Mouse (Mus musculus): ENCODE data around the gene Dusp13. TPM values are rescaled to one million over a fixed set of nuclear protein-coding genes. Genes with fewer than 3 reads are reported as not detected.

Dusp13 gene
- polyA plus RNA-seq, 1 experiment from 2014 or later: 1.9 TPM

GRCm38 (mm10) chr14:21765754-21766397 lies 14.9 kb upstream of the Dusp13 start:
- no peaks in the 10 kb centered on the region for H3K36me3 ChIP-seq (ENCODE audit: control insufficient read depth, insufficient read depth, low read length)
- H3K9ac ChIP-seq (ENCODE audit: low read length): no peak overlapping the region
- 51% methylated on average over 7 of the region's 7 CpGs for WGBS
- H3K4me3 ChIP-seq (ENCODE audit: low read depth, low read length): no peak overlapping the region
- H3K27me3 ChIP-seq (ENCODE audit: control insufficient read depth, insufficient read depth, low read length): no peaks in the 10 kb centered on the region
- ATAC-seq (ENCODE audit: low FRiP score, low TSS enrichment): peak; percentile 58
- no peak overlapping the region for H3K4me2 ChIP-seq (replicated peaks; ENCODE audit: low read depth)
- no peaks in the 10 kb centered on the region for H3K4me1 ChIP-seq (replicated peaks; ENCODE audit: control insufficient read depth, insufficient read depth)
- no peak overlapping the region for H3K27ac ChIP-seq (replicated peaks)
- no peak for DNase-seq (ENCODE audit: low spot score)
- no peaks in the 10 kb centered on the region for H3K9me3 ChIP-seq (ENCODE audit: control insufficient read depth, low read length)
- TF ChIP-seq EP300 (optimal IDR thresholded peaks at IDR 0.05): no peak
- no peak for TF ChIP-seq CTCF (IDR thresholded peaks at IDR 0.05; ENCODE audit: low read depth)

- TF ChIP-seq CTCF (IDR thresholded peaks at IDR 0.05; ENCODE audit: low read depth) (no peak), EP300 (optimal IDR thresholded peaks at IDR 0.05) (no peak)
- Histone ChIP-seq H3K36me3 (ENCODE audit: control insufficient read depth, insufficient read depth, low read length) (no peaks in the 10 kb centered on the region), H3K4me1 (replicated peaks; ENCODE audit: control insufficient read depth, insufficient read depth) (no peaks in the 10 kb centered on the region), H3K27ac (replicated peaks) (no peak overlapping the region), H3K4me3 (ENCODE audit: low read depth, low read length) (no peak overlapping the region), H3K9me3 (ENCODE audit: control insufficient read depth, low read length) (no peaks in the 10 kb centered on the region), H3K27me3 (ENCODE audit: control insufficient read depth, insufficient read depth, low read length) (no peaks in the 10 kb centered on the region), H3K9ac (ENCODE audit: low read length) (no peak overlapping the region), H3K4me2 (replicated peaks; ENCODE audit: low read depth) (no peak overlapping the region)
- WGBS: 87% methylated on average over 6 of the region's 6 CpGs
- no peak for DNase-seq (ENCODE audit: low spot score)
- ATAC-seq (ENCODE audit: low FRiP score, low TSS enrichment): no peak
Measured at GRCm38 (mm10) chr14:21764646-21765045, 13.7 kb upstream of the Dusp13 start.

GRCm38 (mm10) chr14:21763736-21764135 lies 12.8 kb upstream of the Dusp13 start:
- Histone ChIP-seq H3K4me3 (ENCODE audit: low read depth, low read length) (no peak overlapping the region), H3K27ac (replicated peaks) (no peak overlapping the region), H3K4me2 (replicated peaks; ENCODE audit: low read depth) (no peak overlapping the region), H3K36me3 (ENCODE audit: control insufficient read depth, insufficient read depth, low read length) (no peaks in the 10 kb centered on the region), H3K4me1 (replicated peaks; ENCODE audit: control insufficient read depth, insufficient read depth) (no peaks in the 10 kb centered on the region), H3K9me3 (ENCODE audit: control insufficient read depth, low read length) (no peaks in the 10 kb centered on the region), H3K9ac (ENCODE audit: low read length) (no peak overlapping the region), H3K27me3 (ENCODE audit: control insufficient read depth, insufficient read depth, low read length) (no peaks in the 10 kb centered on the region)
- DNase-seq (ENCODE audit: low spot score) (no peak), ATAC-seq (ENCODE audit: low FRiP score, low TSS enrichment) (no peak)
- 91% methylated on average over 3 of the region's 3 CpGs for WGBS
- TF ChIP-seq EP300 (optimal IDR thresholded peaks at IDR 0.05): no peak
- TF ChIP-seq CTCF (IDR thresholded peaks at IDR 0.05; ENCODE audit: low read depth): no peak

GRCm38 (mm10) chr14:21761560-21761959 lies 10.6 kb upstream of the Dusp13 start:
- WGBS: 79% methylated on average over 9 of the region's 9 CpGs
- Histone ChIP-seq H3K4me2 (replicated peaks; ENCODE audit: low read depth) (no peak overlapping the region), H3K27me3 (ENCODE audit: control insufficient read depth, insufficient read depth, low read length) (no peaks in the 10 kb centered on the region), H3K9me3 (ENCODE audit: control insufficient read depth, low read length) (no peaks in the 10 kb centered on the region), H3K27ac (replicated peaks) (no peak overlapping the region), H3K9ac (ENCODE audit: low read length) (no peak overlapping the region), H3K4me1 (replicated peaks; ENCODE audit: control insufficient read depth, insufficient read depth) (no peaks in the 10 kb centered on the region), H3K4me3 (ENCODE audit: low read depth, low read length) (no peak overlapping the region), H3K36me3 (ENCODE audit: control insufficient read depth, insufficient read depth, low read length) (no peaks in the 10 kb centered on the region)
- ATAC-seq (ENCODE audit: low FRiP score, low TSS enrichment): no peak
- TF ChIP-seq CTCF (IDR thresholded peaks at IDR 0.05; ENCODE audit: low read depth) (no peak), EP300 (optimal IDR thresholded peaks at IDR 0.05) (no peak)
- DNase-seq (ENCODE audit: low spot score): no peak

GRCm38 (mm10) chr14:21753367-21753766 lies 2.4 kb upstream of the Dusp13 start:
- H3K9me3 ChIP-seq (ENCODE audit: control insufficient read depth, low read length): no peaks in the 10 kb centered on the region
- no peak for ATAC-seq (ENCODE audit: low FRiP score, low TSS enrichment)
- no peak for TF ChIP-seq CTCF (IDR thresholded peaks at IDR 0.05; ENCODE audit: low read depth)
- no peak for TF ChIP-seq EP300 (optimal IDR thresholded peaks at IDR 0.05)
- DNase-seq (ENCODE audit: low spot score): no peak
- H3K4me1 ChIP-seq (replicated peaks; ENCODE audit: control insufficient read depth, insufficient read depth): no peaks in the 10 kb centered on the region
- no peak overlapping the region for H3K4me3 ChIP-seq (ENCODE audit: low read depth, low read length)
- WGBS: 75% methylated on average over 4 of the region's 4 CpGs
- 0 out of 2 replicates have a peak overlapping the region, but pooled peaks have one; percentile 20 for H3K4me2 ChIP-seq (replicated peaks; ENCODE audit: low read depth)
- H3K27ac ChIP-seq (replicated peaks): no peak overlapping the region
- no peak overlapping the region for H3K9ac ChIP-seq (ENCODE audit: low read length)
- H3K27me3 ChIP-seq (ENCODE audit: control insufficient read depth, insufficient read depth, low read length): no peaks in the 10 kb centered on the region
- H3K36me3 ChIP-seq (ENCODE audit: control insufficient read depth, insufficient read depth, low read length): no peaks in the 10 kb centered on the region

GRCm38 (mm10) chr14:21752411-21752810 lies 1.4 kb upstream of the Dusp13 start:
- H3K4me3 ChIP-seq (ENCODE audit: low read depth, low read length): no peak overlapping the region
- ATAC-seq (ENCODE audit: low FRiP score, low TSS enrichment): no peak
- H3K4me2 ChIP-seq (replicated peaks; ENCODE audit: low read depth): peak overlapping the region; percentile 72; the same call in 1 of the 2 replicates
- TF ChIP-seq EP300 (optimal IDR thresholded peaks at IDR 0.05) (no peak), CTCF (IDR thresholded peaks at IDR 0.05; ENCODE audit: low read depth) (no peak)
- no peak for DNase-seq (ENCODE audit: low spot score)
- no peaks in the 10 kb centered on the region for H3K9me3 ChIP-seq (ENCODE audit: control insufficient read depth, low read length)
- no peaks in the 10 kb centered on the region for H3K36me3 ChIP-seq (ENCODE audit: control insufficient read depth, insufficient read depth, low read length)
- no peaks in the 10 kb centered on the region for H3K27me3 ChIP-seq (ENCODE audit: control insufficient read depth, insufficient read depth, low read length)
- WGBS: 87% methylated on average over 3 of the region's 3 CpGs
- H3K9ac ChIP-seq (ENCODE audit: low read length): no peak overlapping the region
- H3K4me1 ChIP-seq (replicated peaks; ENCODE audit: control insufficient read depth, insufficient read depth): no peaks in the 10 kb centered on the region
- no peak overlapping the region for H3K27ac ChIP-seq (replicated peaks)

Measured in stomach, postnatal 0 days (tissue).